Mouse (Mus musculus) CH12.LX (cell line): Measurements from ENCODE around the gene Chchd5. TPM values are rescaled to one million over a fixed set of nuclear protein-coding genes. Genes with fewer than 3 reads are reported as not detected.

Source experiments
- DNase-seq: peaks from one replicate; pipeline ENCODE4 v3.0.0-alpha.2; 2013; ENCODE audit errors: extremely low read depth
- H3K27ac ChIP-seq: 2 replicates; pipeline ENCODE4 v1.5.1; 2012; ENCODE audit warnings: low read depth, mild to moderate bottlenecking, control low read depth, moderate library complexity; ENCODE audit not compliant: insufficient read depth
- H3K27me3 ChIP-seq: replicated peaks from 2 replicates; pipeline ENCODE3; 2012; ENCODE audit warnings: inconsistent platforms
- H3K36me3 ChIP-seq, 2 experiments: replicated peaks in 1 of 2; 2 replicates each; pipeline versions ENCODE3 to v1.6.1; 2012; ENCODE audit warnings: inconsistent platforms in 1 of 2, low read length in 1 of 2, mild to moderate bottlenecking in 1 of 2, mixed read lengths in 1 of 2, moderate library complexity in 1 of 2; ENCODE audit not compliant: control insufficient read depth in 1 of 2, insufficient read depth in 1 of 2
- H3K4me1 ChIP-seq, 2 experiments: 2 replicates each; pipeline ENCODE4 v1.6.1; 2012; ENCODE audit warnings: inconsistent platforms in 1 of 2, moderate library complexity in 1 of 2; ENCODE audit not compliant: insufficient read depth in 2 of 2, control insufficient read depth in 1 of 2
- H3K4me2 ChIP-seq: 2 replicates; pipeline ENCODE4 v1.6.1; 2012; ENCODE audit warnings: low read depth, mild to moderate bottlenecking, control low read depth; ENCODE audit not compliant: poor library complexity, insufficient read depth, severe bottlenecking
- H3K4me3 ChIP-seq, 3 experiments: fragments of 150-350 bp in 1 of 3; sonication (generic) in 1 of 3; replicated peaks in 1 of 3; 2 replicates each; pipeline versions ENCODE3 to v1.5.1; 2011 to 2012; ENCODE audit warnings: low read depth in 2 of 3, low read length in 2 of 3, mild to moderate bottlenecking in 2 of 3, moderate library complexity in 2 of 3, control low read depth in 1 of 3, improper control_type of control experiment in 1 of 3, inconsistent platforms in 1 of 3, mixed read lengths in 1 of 3; ENCODE audit not compliant: poor library complexity in 1 of 3
- H3K79me2 ChIP-seq: replicated peaks from 2 replicates; pipeline ENCODE4 v1.6.1; 2012; ENCODE audit warnings: mild to moderate bottlenecking, moderate library complexity; ENCODE audit not compliant: control insufficient read depth, poor library complexity, insufficient read depth, severe bottlenecking; ENCODE audit errors: extremely low read depth
- H3K9ac ChIP-seq: 2 replicates; pipeline ENCODE4 v1.6.1; 2012; ENCODE audit warnings: low read depth, mild to moderate bottlenecking, control low read depth, moderate library complexity; ENCODE audit not compliant: insufficient read depth
- H3K9me3 ChIP-seq: replicated peaks from 2 replicates; pipeline ENCODE3; 2012; ENCODE audit warnings: low read length, inconsistent platforms, mixed read lengths
- BHLHE40 ChIP-seq: IDR thresholded peaks from 2 replicates; pipeline ENCODE4 v1.6.1; 2011; ENCODE audit warnings: mild to moderate bottlenecking, low read depth, low read length, improper control_type of control experiment
- CHD1 ChIP-seq: IDR thresholded peaks from 2 replicates; pipeline ENCODE4 v1.6.1; 2012; ENCODE audit warnings: low read depth, low read length, improper control_type of control experiment, inconsistent platforms
- CHD2 ChIP-seq: IDR thresholded peaks from 2 replicates; pipeline ENCODE4 v1.6.1; 2011; ENCODE audit warnings: low read length, improper control_type of control experiment
- CTCF ChIP-seq, 2 experiments: IDR thresholded peaks in 1 of 2; conservative IDR thresholded peaks in 1 of 2; 2 replicates each; pipeline ENCODE4 v1.5.1; 2011 to 2012; ENCODE audit warnings: low read depth in 2 of 2, low read length in 2 of 2, improper control_type of control experiment in 1 of 2, inconsistent platforms in 1 of 2, mild to moderate bottlenecking in 1 of 2, moderate library complexity in 1 of 2
- EP300 ChIP-seq: IDR thresholded peaks from 2 replicates; pipeline ENCODE4 v1.6.1; 2011; ENCODE audit warnings: low read length, improper control_type of control experiment
- ETS1 ChIP-seq: conservative IDR thresholded peaks from 2 replicates; pipeline ENCODE4 v1.6.1; 2012; ENCODE audit warnings: low read depth, mild to moderate bottlenecking, inconsistent platforms, low read length, improper control_type of control experiment, moderate library complexity
- HCFC1 ChIP-seq: IDR thresholded peaks from 2 replicates; pipeline ENCODE4 v1.6.1; 2012; ENCODE audit warnings: low read depth, mild to moderate bottlenecking, inconsistent platforms, low read length, improper control_type of control experiment
- JUN ChIP-seq: IDR thresholded peaks from 2 replicates; pipeline ENCODE4 v1.6.1; 2011; ENCODE audit warnings: low read depth, mild to moderate bottlenecking, low read length, improper control_type of control experiment, moderate library complexity; ENCODE audit not compliant: insufficient read depth
- MAFK ChIP-seq: IDR thresholded peaks from 2 replicates; pipeline ENCODE4 v1.6.1; 2011; ENCODE audit warnings: low read length, improper control_type of control experiment; ENCODE audit not compliant: insufficient replicate concordance
- MAX ChIP-seq: IDR thresholded peaks from 2 replicates; pipeline ENCODE4 v1.6.1; 2011; ENCODE audit warnings: low read length, improper control_type of control experiment
- MAZ ChIP-seq: IDR thresholded peaks from 2 replicates; pipeline ENCODE4 v1.6.1; 2012; ENCODE audit warnings: low read depth, mild to moderate bottlenecking, inconsistent platforms, low read length, improper control_type of control experiment, moderate library complexity
- MEF2A ChIP-seq: IDR thresholded peaks from 2 replicates; pipeline ENCODE4 v1.6.1; 2014; ENCODE audit warnings: low read depth, mild to moderate bottlenecking, inconsistent platforms, low read length, improper control_type of control experiment, borderline replicate concordance
- MYC ChIP-seq: IDR thresholded peaks from 2 replicates; pipeline ENCODE4 v1.6.1; 2011; ENCODE audit warnings: low read depth, mild to moderate bottlenecking, improper control_type of control experiment, low read length
- PAX5 ChIP-seq: IDR thresholded peaks from 2 replicates; pipeline ENCODE4 v1.6.1; 2012; ENCODE audit warnings: low read length, inconsistent platforms, mixed read lengths
- POLR2A ChIP-seq: IDR thresholded peaks from 2 replicates; pipeline ENCODE4 v1.6.1; 2011; ENCODE audit warnings: low read depth, mild to moderate bottlenecking, improper control_type of control experiment, low read length
- RAD21 ChIP-seq: IDR thresholded peaks from 2 replicates; pipeline ENCODE4 v1.6.1; 2011; ENCODE audit warnings: low read depth, mild to moderate bottlenecking, low read length, improper control_type of control experiment, moderate library complexity
- RCOR1 ChIP-seq: conservative IDR thresholded peaks from 2 replicates; pipeline ENCODE4 v1.6.1; 2012; ENCODE audit warnings: low read depth, mild to moderate bottlenecking, inconsistent platforms, low read length, improper control_type of control experiment
- SIN3A ChIP-seq: IDR thresholded peaks from 2 replicates; pipeline ENCODE4 v1.6.1; 2012; ENCODE audit warnings: low read length, improper control_type of control experiment, inconsistent platforms
- USF2 ChIP-seq: conservative IDR thresholded peaks from 2 replicates; pipeline ENCODE4 v1.6.1; 2011; ENCODE audit warnings: low read depth, low read length, improper control_type of control experiment
- ZC3H11A ChIP-seq: IDR thresholded peaks from 2 replicates; pipeline ENCODE4 v1.6.1; 2012; ENCODE audit warnings: low read depth, mild to moderate bottlenecking, inconsistent platforms, low read length, improper control_type of control experiment
- ZKSCAN1 ChIP-seq: IDR thresholded peaks from 2 replicates; pipeline ENCODE4 v1.6.1; 2012; ENCODE audit warnings: low read depth, inconsistent platforms, low read length, improper control_type of control experiment, borderline replicate concordance
- dilution Hi-C: fragments of 300-500 bp; cut with MboI; formaldehyde crosslinking; loops from 2 replicates; pipeline ENCODE4 v1.14.3; 2020; ENCODE audit warnings: low sequenced_read_pairs; ENCODE audit not compliant: extremely low pct_unique_long_range_greater_than_20kb, extremely low pct_ligation_motif_present
- in situ Hi-C: fragments of 300-500 bp; cut with MboI; formaldehyde crosslinking; loops from 3 replicates; pipeline ENCODE4 v1.14.3; 2019; ENCODE audit warnings: low sequenced_read_pairs, low pct_ligation_motif_present, low pct_unique_long_range_greater_than_20kb, mixed read lengths
- polyA plus RNA-seq: library from polyadenylated mRNA; unstranded; fragments of >175 nt; gene quantifications from 2 replicates; pipeline ENCODE4 v1.2.1, GENCODE M21; 2012; ENCODE audit warnings: low read depth; ENCODE audit not compliant: insufficient read length
- total RNA-seq, 2 experiments: library from RNA; depleted of rRNA; stranded (reverse); fragments of 300-350 nt in 1 of 2; fragments of >200 nt in 1 of 2; gene quantifications; 2 replicates each; pipeline ENCODE4 v1.2.3; 2012 to 2014

Gene Chchd5
- total and polyA plus RNA-seq, 3 experiments: 20.5 to 24.1 (median 20.8) TPM

DNA sequence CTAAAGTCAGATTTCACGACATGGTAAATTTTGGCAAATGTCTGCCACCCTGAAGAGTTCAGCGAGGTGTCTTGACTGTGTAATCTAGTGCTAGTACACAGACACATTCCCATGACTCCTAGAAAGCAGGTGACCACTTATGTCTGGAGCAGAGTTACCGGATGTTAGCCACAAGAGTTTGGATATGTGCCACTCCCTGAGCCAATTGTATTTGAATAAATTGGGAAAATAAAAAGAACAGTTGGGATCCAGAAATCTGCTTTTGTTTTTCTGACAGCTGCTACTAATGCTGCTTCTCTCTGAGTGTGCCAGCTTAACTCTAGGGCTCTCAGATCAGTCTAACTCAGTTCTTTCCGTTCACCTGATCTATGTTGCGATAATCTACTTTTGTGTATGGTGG, 16.6 kb upstream of the Chchd5 start:
- no peaks in the 10 kb centered on the region; the same call in 1 of the 2 replicates for H3K79me2 ChIP-seq
- no peak for TF ChIP-seq POLR2A
- TF ChIP-seq CHD2: no peak
- TF ChIP-seq JUN: no peak
- TF ChIP-seq HCFC1: no peak
- TF ChIP-seq RAD21: no peak
- no peak for TF ChIP-seq CTCF (conservative IDR thresholded peaks at IDR 0.05 in 1 of 2, IDR thresholded peaks at IDR 0.05 in 1 of 2; ENCODE audit: low read depth in 2 of 2, low read length in 2 of 2)
- no peak for TF ChIP-seq PAX5
- H3K36me3 ChIP-seq: peaks cover 77 to 93% of the 10 kb centered on the region in 2 experiments
- H3K4me3 ChIP-seq: no peak overlapping the region
- H3K27me3 ChIP-seq: no peaks in the 10 kb centered on the region
- H3K9ac ChIP-seq: no peak overlapping the region
- H3K4me2 ChIP-seq: no peak overlapping the region
- H3K9me3 ChIP-seq: no peaks in the 10 kb centered on the region
- in situ Hi-C loops (no loop called here), dilution Hi-C loops (no loop called here)
- no peaks in the 10 kb centered on the region for H3K4me1 ChIP-seq
- no peak overlapping the region for H3K27ac ChIP-seq
- DNase-seq: no peak

DNA sequence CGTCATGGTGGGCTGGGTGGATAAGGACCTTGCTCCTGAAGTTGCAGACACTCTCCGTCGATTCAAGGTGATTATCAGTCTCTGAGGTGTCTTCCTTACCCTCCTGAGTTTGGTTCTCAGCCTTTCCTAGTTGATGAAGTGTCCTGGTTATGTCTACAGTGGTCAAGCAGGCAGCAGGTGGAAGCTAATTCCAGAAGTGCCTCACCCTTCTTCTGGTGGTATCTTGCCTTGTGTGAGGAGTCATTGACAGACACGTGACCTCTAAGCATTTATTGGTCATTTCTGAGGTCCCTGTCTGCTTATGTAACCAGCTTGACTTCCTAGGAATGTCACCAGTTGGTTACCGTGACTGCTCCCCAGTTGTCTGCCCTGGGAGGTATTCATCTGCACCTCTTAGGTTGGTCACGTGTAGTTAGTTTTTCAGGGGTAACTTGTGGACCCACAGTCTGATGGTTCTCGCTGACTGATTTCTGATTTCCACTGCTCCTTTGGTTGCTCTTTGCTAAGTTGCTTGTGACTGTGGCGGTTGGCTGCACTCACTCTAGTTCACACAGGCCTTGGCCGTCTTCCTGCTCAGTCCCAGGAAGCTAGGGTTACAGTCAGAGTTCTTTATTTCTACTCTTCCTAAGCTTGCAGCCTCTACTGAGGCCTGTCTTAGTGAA, 13.7 kb upstream of the Chchd5 start:
- TF ChIP-seq MEF2A: no peak
- no peak for TF ChIP-seq MYC
- TF ChIP-seq MAX: no peak
- TF ChIP-seq RCOR1: no peak
- no peak for TF ChIP-seq CHD2
- TF ChIP-seq CHD1: no peak
- TF ChIP-seq ZC3H11A: no peak
- TF ChIP-seq ZKSCAN1: no peak
- TF ChIP-seq EP300: no peak
- no peak for TF ChIP-seq USF2
- TF ChIP-seq MAZ: no peak
- no peak for TF ChIP-seq BHLHE40
- TF ChIP-seq CTCF (conservative IDR thresholded peaks at IDR 0.05 in 1 of 2, IDR thresholded peaks at IDR 0.05 in 1 of 2; ENCODE audit: low read depth in 2 of 2, low read length in 2 of 2): no peak
- no peak for TF ChIP-seq RAD21
- no peak for TF ChIP-seq HCFC1
- TF ChIP-seq POLR2A: no peak
- no peak for TF ChIP-seq MAFK
- no peak for TF ChIP-seq ETS1
- no peak for TF ChIP-seq SIN3A
- H3K27me3 ChIP-seq: no peaks in the 10 kb centered on the region
- H3K9ac ChIP-seq: no peak overlapping the region
- no peak overlapping the region for H3K4me2 ChIP-seq
- H3K27ac ChIP-seq: no peak overlapping the region
- H3K79me2 ChIP-seq: no peaks in the 10 kb centered on the region; the same call in 1 of the 2 replicates
- H3K9me3 ChIP-seq: no peaks in the 10 kb centered on the region
- DNase-seq: no peak
- dilution Hi-C loops (no loop called here), in situ Hi-C loops (no loop called here)
- H3K36me3 ChIP-seq: peaks cover 79 to 96% of the 10 kb centered on the region in 2 experiments
- no peak overlapping the region for H3K4me3 ChIP-seq
- no peaks in the 10 kb centered on the region for H3K4me1 ChIP-seq
